ENCODE assay signal across 9 mouse cellular contexts in genomic region chr17:33897114-33897794, GRCm38 (mm10). TPM values are rescaled to one million over a fixed set of nuclear protein-coding genes. Genes with fewer than 3 reads are reported as not detected.
A peak's percentile ranks its signal among the peaks of the same experiment; 100 is the strongest.
DNase-seq lines count a peak whose midpoint lies in the region; TF ChIP-seq lines count a peak whose summit lies in the region.
"Had no signal": no experiment of that assay in that cellular context is flagged by ENCODE, and none has a peak within 500 bp of the region (broad histone marks: within the 10 kb centered on the region; RNA-seq: fewer than 3 reads in every experiment).

No protein-coding gene starts in this region.

- H3K36me3 ChIP-seq in spleen, adult 2 months (ENCODE audit: control insufficient read depth, insufficient read depth, low read length): no peaks in the 10 kb centered on the region
- H3K36me3 ChIP-seq: G1E had no signal

- peak; percentile 4 for DNase-seq in cerebellum, adult 11-12 months
- DNase-seq in cerebellum, adult 11 months: no peak
- DNase-seq in spleen, adult 2 months (ENCODE audit: low read depth in 1 of 2, low spot score in 2 of 2): peak; percentile 30 to 68
- no peak for DNase-seq in spleen, adult 18-20 months
- peak; percentile 70 for DNase-seq in lung, postnatal 36 days
- no peak for DNase-seq in gastrocnemius, postnatal 25 days
- no peak for DNase-seq in urinary bladder, postnatal 14 days (ENCODE audit: low spot score)

- TF ChIP-seq POLR2A in spleen, adult 2 months (IDR thresholded peaks at IDR 0.05; ENCODE audit: low read depth, low read length): no peak
- TF ChIP-seq POLR2A in embryonic fibroblast, embryonic 13.5 days (IDR thresholded peaks at IDR 0.05; ENCODE audit: low read depth, low read length): no peak

- no peak overlapping the region for H3K27ac ChIP-seq in spleen, adult 2 months (ENCODE audit: insufficient read depth, low read length)
- peak overlapping the region; percentile 45; the same call in 1 of the 2 replicates for H3K27ac ChIP-seq in embryonic fibroblast, embryonic 13.5 days (ENCODE audit: insufficient read depth, low read length)

- 47% methylated on average over 6 of the region's 6 CpGs for WGBS in spleen, adult 2 months

- H3K27me3 ChIP-seq in spleen, adult 2 months (ENCODE audit: control insufficient read depth, insufficient read depth, low read length): no peaks in the 10 kb centered on the region

- H3K4me1 ChIP-seq in spleen, adult 2 months (ENCODE audit: control insufficient read depth, insufficient read depth, insufficient read length): no peaks in the 10 kb centered on the region; the same call in 1 of the 2 replicates
- no peaks in the 10 kb centered on the region for H3K4me1 ChIP-seq in embryonic fibroblast, embryonic 13.5 days (ENCODE audit: control insufficient read depth, insufficient read depth, low read length)

- TF ChIP-seq CTCF in spleen, adult 2 months (IDR thresholded peaks at IDR 0.05; ENCODE audit: extremely low read depth, insufficient read depth, insufficient read length, insufficient replicate concordance): peak; percentile 57; the same call in 1 of the 2 replicates
- TF ChIP-seq CTCF in embryonic fibroblast, embryonic 13.5 days (IDR thresholded peaks at IDR 0.05; ENCODE audit: borderline replicate concordance, insufficient read depth, low read length): 0 out of 2 replicates have a peak, but pooled peaks have one; percentile 20

- H3K4me3 ChIP-seq in spleen, adult 2 months (ENCODE audit: extremely low read depth, insufficient read depth, insufficient read length): no peak overlapping the region
- H3K4me3 ChIP-seq in embryonic fibroblast, embryonic 13.5 days (ENCODE audit: insufficient read depth, low read length): no peak overlapping the region

RNA-seq across cellular contexts. Expression of gene Kifc1, which starts 6.8 kb away (rescaled TPM):
- 11.5 and 15.3 TPM in 2 replicates for polyA plus RNA-seq in spleen, adult 2 months (2012; rRNA removed)
- polyA plus RNA-seq in embryonic fibroblast, embryonic 13.5 days (2011; ENCODE audit: insufficient read length, low read depth, missing spikeins): 41.9 and 63.1 TPM in 2 replicates
- total RNA-seq in gastrocnemius, postnatal 25 days (2021): 1 to 10 TPM in 1 of 2 experiments, under 1 TPM in 1; 0.95 to 1.0 TPM

RNA-seq across cellular contexts. Expression of gene Platr17, which starts 7.7 kb away (rescaled TPM):
- polyA plus RNA-seq in spleen, adult 2 months (2012; rRNA removed): 0.47 and 0.68 TPM in 2 replicates
- polyA plus RNA-seq in embryonic fibroblast, embryonic 13.5 days (2011; ENCODE audit: insufficient read length, low read depth, missing spikeins): not detected in 2 replicates
- total RNA-seq in gastrocnemius, postnatal 25 days (2021): not detected
- total RNA-seq: G1E had no signal

RNA-seq across cellular contexts. Expression of gene Daxx, which starts 12.0 kb away (rescaled TPM):
- 56.8 and 65.6 TPM in 2 replicates for polyA plus RNA-seq in spleen, adult 2 months (2012; rRNA removed)
- polyA plus RNA-seq in embryonic fibroblast, embryonic 13.5 days (2011; ENCODE audit: insufficient read length, low read depth, missing spikeins): 23.3 and 26.6 TPM in 2 replicates
- total RNA-seq in gastrocnemius, postnatal 25 days (2021): 10 to 100 TPM; 10.2 to 11.7 TPM

RNA-seq across cellular contexts. Expression of gene Tapbp, which starts 18.4 kb away (rescaled TPM):
- 188 and 240 TPM in 2 replicates for polyA plus RNA-seq in spleen, adult 2 months (2012; rRNA removed)
- polyA plus RNA-seq in embryonic fibroblast, embryonic 13.5 days (2011; ENCODE audit: insufficient read length, low read depth, missing spikeins): 61.4 and 91.2 TPM in 2 replicates
- 10 to 100 TPM; 31.2 to 41.2 TPM for total RNA-seq in gastrocnemius, postnatal 25 days (2021)

RNA-seq across cellular contexts. Expression of gene Zbtb22, which starts 18.4 kb away (rescaled TPM):
- polyA plus RNA-seq in spleen, adult 2 months (2012; rRNA removed): 62.9 and 122 TPM in 2 replicates
- polyA plus RNA-seq in embryonic fibroblast, embryonic 13.5 days (2011; ENCODE audit: insufficient read length, low read depth, missing spikeins): 20.3 and 22.2 TPM in 2 replicates
- total RNA-seq in gastrocnemius, postnatal 25 days (2021): 10 to 100 TPM; 11.1 to 11.3 TPM

Comparison
In these comparisons a context has a peak if more than half of its experiments do, and no peak if none do; other contexts are left out.
1. DNase-seq: peak in cerebellum, adult 11-12 months (single experiment), spleen, adult 2 months (2 of 2) and lung, postnatal 36 days (single experiment); none in cerebellum, adult 11 months (single experiment), spleen, adult 18-20 months (0 of 2), gastrocnemius, postnatal 25 days (single experiment) and urinary bladder, postnatal 14 days (single experiment).